Mouse (Mus musculus): ENCODE results near the gene Dip2c.

The Dip2c gene

GRCm38 (mm10) chr13:9329307-9329915 lies 53.1 kb downstream of the Dip2c start:
- DNase-seq (ENCODE audit: low spot score), result no peak

GRCm38 (mm10) chr13:9333187-9333586 lies 56.9 kb downstream of the Dip2c start:
- no peak for DNase-seq (ENCODE audit: low spot score)

- no peak for DNase-seq (ENCODE audit: low spot score)
Observed at GRCm38 (mm10) chr13:9340293-9340692, 64.0 kb downstream of the Dip2c start.

GRCm38 (mm10) chr13:9342696-9343095 lies 66.4 kb downstream of the Dip2c start:
- no peak for DNase-seq (ENCODE audit: low spot score)

- no peak for DNase-seq (ENCODE audit: low spot score)
Observed at GRCm38 (mm10) chr13:9347448-9347847, 71.1 kb downstream of the Dip2c start.

- no peak for DNase-seq (ENCODE audit: low spot score)
Observed at GRCm38 (mm10) chr13:9350670-9351069, 74.3 kb downstream of the Dip2c start.

- no peak for DNase-seq (ENCODE audit: low spot score)
Observed at GRCm38 (mm10) chr13:9353890-9354289, 77.6 kb downstream of the Dip2c start.

GRCm38 (mm10) chr13:9355331-9355730 lies 79.0 kb downstream of the Dip2c start:
- DNase-seq (ENCODE audit: low spot score), result no peak

- DNase-seq (ENCODE audit: low spot score), result no peak
Observed at GRCm38 (mm10) chr13:9361457-9361856, 85.1 kb downstream of the Dip2c start.

GRCm38 (mm10) chr13:9371387-9371786 lies 95.1 kb downstream of the Dip2c start:
- DNase-seq (ENCODE audit: low spot score), result no peak

GRCm38 (mm10) chr13:9377130-9377529 lies 100.8 kb downstream of the Dip2c start:
- no peak for DNase-seq (ENCODE audit: low spot score)

- DNase-seq (ENCODE audit: low spot score), result no peak
Observed at GRCm38 (mm10) chr13:9380740-9381410, 104.5 kb downstream of the Dip2c start.

- DNase-seq (ENCODE audit: low spot score), result no peak
Observed at GRCm38 (mm10) chr13:9388017-9388416, 111.7 kb downstream of the Dip2c start.

GRCm38 (mm10) chr13:9389334-9389733 lies 113.0 kb downstream of the Dip2c start:
- DNase-seq (ENCODE audit: low spot score), result no peak

GRCm38 (mm10) chr13:9390204-9390804 lies 114.0 kb downstream of the Dip2c start:
- no peak for DNase-seq (ENCODE audit: low spot score)

- no peak for DNase-seq (ENCODE audit: low spot score)
Observed at GRCm38 (mm10) chr13:9393470-9393869, 117.1 kb downstream of the Dip2c start.

GRCm38 (mm10) chr13:9395286-9395685 lies 119.0 kb downstream of the Dip2c start:
- no peak for DNase-seq (ENCODE audit: low spot score)

- DNase-seq (ENCODE audit: low spot score), result no peak
Observed at GRCm38 (mm10) chr13:9398846-9399245, 122.5 kb downstream of the Dip2c start.

- DNase-seq (ENCODE audit: low spot score), result no peak
Observed at GRCm38 (mm10) chr13:9405399-9405798, 129.1 kb downstream of the Dip2c start.

GRCm38 (mm10) chr13:9408983-9409382 lies 132.7 kb downstream of the Dip2c start:
- no peak for DNase-seq (ENCODE audit: low spot score)

GRCm38 (mm10) chr13:9418441-9418840 lies 142.1 kb downstream of the Dip2c start:
- DNase-seq (ENCODE audit: low spot score), result no peak

- DNase-seq (ENCODE audit: low spot score), result no peak
Observed at GRCm38 (mm10) chr13:9419213-9419612, 142.9 kb downstream of the Dip2c start.

- no peak for DNase-seq (ENCODE audit: low spot score)
Observed at GRCm38 (mm10) chr13:9421949-9422348, 145.6 kb downstream of the Dip2c start.

- DNase-seq (ENCODE audit: low spot score), result no peak
Observed at GRCm38 (mm10) chr13:9422876-9423275, 146.5 kb downstream of the Dip2c start.
